Mouse (Mus musculus): ENCODE results near the gene Ifna4.

- TF ChIP-seq CTCF (IDR thresholded peaks at IDR 0.05; ENCODE audit: low read depth) (no peak), EP300 (IDR thresholded peaks at IDR 0.05; ENCODE audit: low read depth) (no peak)
These were observed 22.9 kb downstream of the Ifna4 start for GRCm38 (mm10) chr4:88864599-88864998.

All from liver, embryonic 14.5 days (tissue).